Mouse (Mus musculus) adrenal gland (tissue): ENCODE data around the gene Scaper.

Source experiments
- intact Hi-C: fragments of 180-260 bp; cut with DNase I; formaldehyde crosslinking; loops from one replicate; pipeline ENCODE4 v1.15.1; 2025
- long read RNA-seq, 2 experiments: library from polyadenylated mRNA; unstranded; transcript quantifications; one replicate each; pipeline ENCODE4 v2.0.0; 2020; ENCODE audit warnings: borderline replicate concordance in 1 of 2; ENCODE audit not compliant: insufficient replicate concordance in 1 of 2

Scaper gene
- long read RNA-seq, experiment 1, partial matches to known transcripts: 8 of 11 reads
- long read RNA-seq, experiment 1, other reads (novel, unspliced or antisense): 3 of 11 reads
- long read RNA-seq, experiment 2, partial matches to known transcripts: 14 of 17 reads
- long read RNA-seq, experiment 2, other reads (novel, unspliced or antisense): 3 of 17 reads

DNA sequence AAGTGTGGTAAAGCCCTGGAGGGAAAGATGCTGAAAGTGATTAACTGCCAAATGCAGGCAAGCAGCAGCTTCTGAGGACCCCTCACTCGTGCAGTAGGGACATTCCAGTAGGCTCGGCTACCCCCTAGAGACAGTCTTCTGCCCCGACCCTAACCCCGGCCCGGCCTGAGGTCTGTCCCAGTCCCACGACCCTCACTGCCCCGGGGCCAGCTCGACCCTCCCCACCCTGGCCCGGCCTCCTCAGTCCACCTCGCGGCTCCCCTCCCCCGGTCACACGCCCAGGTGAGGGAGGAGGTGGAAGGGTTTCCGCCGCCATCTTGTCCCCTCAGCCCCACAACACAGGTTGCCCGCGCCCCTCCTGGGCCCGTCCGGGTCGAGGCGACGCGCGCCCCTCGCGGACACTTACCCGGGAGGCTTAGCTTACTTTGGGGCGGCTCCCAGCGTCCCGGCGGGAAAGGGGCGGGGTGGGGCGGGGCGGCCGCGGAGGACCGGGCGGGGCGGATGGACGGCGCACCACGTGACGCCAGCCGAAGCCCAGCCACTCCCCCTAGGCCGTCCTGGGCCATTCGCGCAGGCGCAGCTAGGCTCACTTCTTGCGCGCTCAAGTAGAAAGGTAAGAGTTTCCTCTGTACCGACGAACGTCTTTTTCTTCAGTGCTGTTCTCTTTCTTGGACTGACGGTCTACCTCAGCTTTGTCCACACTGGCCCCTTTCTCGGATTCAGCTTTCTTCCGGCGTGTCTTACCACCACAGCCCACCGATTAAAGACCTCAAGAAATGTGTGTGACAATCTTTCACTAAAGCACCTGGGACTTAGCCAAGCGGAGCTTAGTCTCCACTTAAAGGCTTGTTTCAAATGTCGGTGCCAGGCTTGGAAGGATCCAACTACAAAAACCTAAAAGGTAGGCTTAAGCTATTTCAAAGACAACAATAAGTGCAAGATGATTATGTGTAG lies at the start of gene Scaper:
TSS of gene Scaper (minus strand) at position 456 of the 954 bp plus-strand sequence.
- intact Hi-C loops: no loop called here

DNA sequence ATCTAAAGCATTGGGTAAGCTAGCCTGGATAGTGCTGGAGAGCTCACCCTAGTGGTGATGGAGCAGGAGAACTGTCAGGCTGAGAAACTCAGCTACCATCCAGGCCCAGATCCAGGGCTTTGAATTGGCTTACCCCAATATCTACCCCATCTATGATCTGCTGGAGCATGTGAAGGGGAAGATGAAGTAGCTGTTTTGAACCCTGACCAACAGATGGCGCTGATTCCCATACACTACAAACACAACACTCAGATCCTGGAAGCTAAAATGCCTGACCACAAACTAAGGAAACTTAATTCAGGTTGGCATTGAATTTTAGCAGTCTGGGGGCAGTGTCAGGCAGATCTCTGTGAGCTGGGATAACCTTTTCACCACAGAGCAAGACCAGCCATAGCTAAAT lies 8.9 kb upstream of the Scaper start:
- intact Hi-C loops: no loop called here

DNA sequence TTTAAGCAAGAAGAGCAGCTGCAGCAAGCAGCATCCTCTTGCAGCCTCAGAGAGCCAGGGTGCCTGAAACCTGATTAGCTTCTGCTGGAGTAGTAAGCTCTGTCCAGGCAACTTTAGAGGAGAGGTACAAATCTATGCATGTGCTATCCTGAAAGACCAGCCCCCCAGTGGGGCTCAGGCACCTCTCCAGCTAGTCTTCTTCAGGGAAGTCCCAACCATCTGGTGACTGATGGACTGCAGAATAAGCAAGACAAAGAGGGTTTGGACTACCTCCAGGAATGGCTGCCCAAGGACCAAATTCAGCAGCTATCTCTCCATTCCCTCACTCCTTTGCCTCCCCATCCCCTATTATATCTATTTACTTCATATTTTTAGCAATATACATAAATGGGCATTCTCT lies 3.4 kb upstream of the Scaper start:
- intact Hi-C loops: no loop called here

DNA sequence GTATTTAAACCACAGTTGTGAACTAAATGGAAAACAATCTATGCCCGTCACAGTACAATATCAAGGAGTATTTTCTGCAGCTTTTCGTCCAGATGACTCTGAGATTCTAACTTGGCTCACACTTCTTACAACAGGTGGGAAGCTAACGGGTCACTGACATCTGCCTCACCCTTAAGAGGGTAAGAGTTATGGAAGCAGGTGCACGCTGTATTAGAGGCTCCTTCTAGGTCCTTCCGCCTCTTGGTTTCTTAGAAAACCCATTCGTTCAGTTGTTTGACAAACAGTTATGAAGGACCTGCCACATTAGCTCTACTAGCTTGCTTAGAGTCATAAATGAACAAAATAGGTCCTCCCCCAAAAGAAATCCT lies 683 bp upstream of the Scaper start:
- intact Hi-C loops: no loop called here

DNA sequence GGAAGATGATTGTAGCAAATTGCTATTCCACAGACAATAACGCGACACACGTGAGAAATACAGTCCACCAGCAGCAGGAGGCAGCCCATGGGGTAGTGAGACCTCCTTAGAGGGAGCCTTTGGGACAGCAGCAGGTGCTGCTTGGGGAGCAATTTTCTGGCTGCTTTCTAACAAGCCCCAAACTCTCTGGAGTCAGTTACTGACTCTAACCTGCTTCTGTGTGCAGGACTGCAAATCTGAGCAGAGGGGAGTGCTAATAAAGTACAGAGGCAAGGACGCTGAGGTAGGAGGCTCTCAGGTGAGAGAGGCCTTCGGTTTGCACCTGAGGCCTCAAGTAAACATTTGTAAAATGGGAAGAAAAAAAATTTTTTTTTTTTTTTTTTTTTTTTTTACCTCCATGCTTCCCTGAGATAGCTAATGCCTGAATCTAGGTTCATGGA lies 675 bp downstream of the Scaper start:
- intact Hi-C loops: no loop called here

DNA sequence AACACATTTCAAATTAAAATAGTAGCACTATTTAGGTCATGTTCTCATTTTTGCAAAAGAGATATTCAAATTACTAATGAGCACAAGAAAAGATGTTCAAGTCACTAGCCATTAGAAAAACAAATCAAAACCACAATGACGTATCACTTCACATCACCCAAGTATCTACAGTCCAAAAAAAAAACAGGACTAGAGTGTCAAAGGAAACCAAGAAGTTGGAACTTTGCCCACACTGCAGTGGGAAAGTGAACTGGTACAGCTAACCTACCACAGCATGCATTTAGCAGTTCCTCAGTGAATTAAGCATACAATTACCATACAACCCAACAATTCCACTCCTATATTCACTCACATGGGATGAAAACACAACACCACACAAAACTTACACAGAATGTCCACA lies 5.4 kb downstream of the Scaper start:
- intact Hi-C loops: no loop called here

DNA sequence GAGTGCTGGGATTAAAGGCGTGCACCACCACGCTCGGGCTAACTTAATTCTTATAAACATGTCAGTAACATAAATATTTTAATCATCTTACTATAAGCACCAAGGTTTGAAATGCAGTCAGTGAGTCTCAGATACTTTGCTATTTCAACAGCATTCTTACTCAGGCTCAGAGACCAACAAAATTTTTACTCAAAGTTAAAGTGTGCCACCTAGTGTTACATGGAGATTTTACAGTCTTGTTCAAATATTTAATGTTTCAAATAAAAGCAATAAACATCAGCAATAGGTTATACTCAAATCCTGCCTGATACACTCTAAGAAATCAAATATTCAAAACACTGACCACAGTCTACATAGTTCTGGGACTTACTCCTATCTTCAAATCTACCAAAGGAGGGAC lies 19.3 kb downstream of the Scaper start:
- intact Hi-C loops: loop anchor here (5.0 kb wide), 1 partner anchor 486 kb away; no protein-coding TSS in a partner anchor

DNA sequence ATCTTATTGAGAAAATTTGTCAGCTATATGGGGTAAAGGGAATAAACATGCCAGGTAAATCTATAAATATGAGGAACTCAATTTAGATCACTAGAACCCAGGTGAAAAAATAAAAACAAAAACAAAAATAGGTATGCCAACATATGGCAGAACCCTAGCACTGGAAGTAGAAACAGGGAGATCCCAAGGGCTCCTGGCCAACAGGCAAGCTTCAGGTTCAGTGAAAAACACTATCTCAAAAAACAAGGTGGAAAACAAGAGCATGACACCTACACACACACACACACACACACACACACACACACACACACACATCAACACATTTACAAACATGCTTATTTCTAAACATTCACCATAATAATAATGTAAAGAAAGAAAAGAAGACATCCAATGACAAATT lies 21.2 kb downstream of the Scaper start:
- intact Hi-C loops: loop anchor here (5.0 kb wide), 1 partner anchor 484 kb away; no protein-coding TSS in a partner anchor

DNA sequence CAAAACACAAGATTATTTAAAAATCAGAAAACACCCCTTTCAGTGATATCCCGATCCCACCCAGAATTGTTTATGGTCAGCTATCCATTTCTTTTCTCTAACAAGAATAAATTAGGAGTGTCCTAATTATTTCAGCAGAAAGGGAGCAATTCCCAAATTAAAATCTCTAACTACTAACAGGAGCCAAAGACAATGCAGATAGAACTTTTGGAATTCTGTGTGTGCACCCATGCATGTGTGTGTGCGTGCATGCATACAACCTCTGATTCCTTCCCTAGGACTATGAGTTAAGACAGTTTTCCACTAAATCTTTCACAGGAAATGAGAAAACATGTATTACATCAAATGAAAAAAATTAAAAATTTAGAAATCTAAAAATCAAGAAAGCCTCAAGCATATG lies 26.4 kb downstream of the Scaper start:
- intact Hi-C loops: no loop called here

DNA sequence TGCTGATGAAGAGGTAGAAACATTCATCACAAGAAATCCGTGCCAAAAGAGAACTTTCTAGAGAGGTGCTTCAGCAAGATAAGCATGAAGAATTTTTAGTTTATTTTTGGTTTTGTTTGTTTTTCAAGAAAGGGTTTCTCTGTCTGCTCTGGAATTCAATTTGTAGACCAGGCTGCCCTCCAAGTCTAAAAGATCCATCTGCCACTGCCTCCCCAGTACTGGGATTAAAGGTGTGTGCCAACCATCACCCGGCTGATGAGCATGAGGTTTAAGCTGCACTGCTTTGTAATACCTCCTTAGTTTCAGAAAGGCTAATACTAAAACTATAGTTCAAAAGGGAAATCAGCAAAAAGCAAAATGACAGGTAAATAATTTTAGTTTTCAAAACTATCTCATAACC lies 35.0 kb downstream of the Scaper start:
- intact Hi-C loops: no loop called here

DNA sequence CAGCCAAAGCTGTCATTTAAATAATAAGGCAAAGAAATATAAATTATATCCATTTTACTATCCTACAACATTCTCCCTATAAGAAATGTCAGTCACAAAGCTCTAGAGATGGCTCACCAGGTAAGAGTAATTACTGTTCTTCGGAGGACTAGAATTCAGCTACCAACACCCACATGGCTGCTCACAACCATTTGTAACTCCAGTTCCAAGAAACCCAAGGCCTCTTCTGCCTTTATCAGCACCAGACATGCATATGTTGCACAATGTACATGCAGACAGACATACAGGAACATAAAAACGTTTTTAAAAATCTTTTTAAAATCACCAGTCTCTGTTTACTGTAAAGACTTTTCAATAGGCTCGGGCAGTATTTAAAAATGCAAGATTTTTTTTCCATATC lies 36.3 kb downstream of the Scaper start:
- intact Hi-C loops: no loop called here

DNA sequence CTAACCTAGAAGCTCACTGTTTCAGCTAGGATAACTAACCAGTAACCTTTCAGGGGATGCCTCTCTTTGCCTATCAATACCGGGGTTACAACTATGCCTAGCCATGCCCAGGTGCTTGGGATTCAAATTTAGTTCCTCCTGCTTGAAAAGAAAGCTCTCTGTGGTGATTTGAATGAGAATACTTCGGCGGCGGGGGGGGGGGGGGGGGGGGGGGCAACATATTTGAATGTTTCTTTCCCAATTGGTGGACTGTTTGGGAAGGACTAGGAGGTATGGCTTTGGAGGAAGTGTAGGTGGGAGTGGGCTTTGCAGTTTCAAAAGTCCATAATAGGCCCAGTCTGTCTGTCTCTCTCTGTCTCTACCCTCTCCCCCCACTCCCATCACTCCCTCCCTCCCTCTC lies 37.4 kb downstream of the Scaper start:
- intact Hi-C loops: no loop called here

DNA sequence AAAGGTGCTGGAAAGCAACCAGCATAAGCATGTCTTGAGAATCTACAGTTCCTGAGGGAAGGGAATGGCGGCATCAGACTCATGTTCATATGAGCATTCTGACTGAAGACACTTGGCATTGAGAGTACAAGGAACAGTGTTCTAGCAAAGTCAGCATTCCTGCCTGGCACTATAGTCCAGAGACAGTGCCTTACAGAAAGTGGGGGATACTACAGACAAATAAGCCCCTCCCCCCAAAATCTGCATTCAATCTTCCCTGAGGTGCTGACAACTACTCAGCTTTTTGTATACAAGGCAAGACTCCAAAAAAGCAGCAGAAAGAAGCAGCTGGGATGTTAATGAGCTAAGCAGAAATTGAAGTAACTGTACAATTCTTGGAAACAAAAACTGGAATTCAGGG lies 59.9 kb downstream of the Scaper start:
- intact Hi-C loops: no loop called here

DNA sequence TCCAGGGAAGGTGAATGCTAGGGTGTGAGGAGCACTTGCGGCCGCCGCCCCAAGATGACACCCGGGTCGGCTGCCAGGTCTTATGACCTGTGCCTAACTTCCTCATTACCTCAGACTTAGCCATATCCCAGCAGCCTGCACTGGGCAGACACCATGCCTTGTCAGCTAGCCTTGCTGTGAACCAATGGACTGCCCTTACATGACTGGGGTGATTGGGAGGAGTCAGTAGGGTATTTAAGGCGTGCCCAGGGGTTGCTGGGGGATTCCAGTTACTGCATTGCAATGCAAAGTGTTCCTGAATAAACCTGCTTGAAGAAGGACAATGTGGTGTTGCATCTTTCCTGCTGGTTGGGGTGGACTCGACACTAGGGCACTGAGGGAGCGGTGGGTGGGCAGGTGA lies 148.5 kb downstream of the Scaper start:
- intact Hi-C loops: no loop called here

DNA sequence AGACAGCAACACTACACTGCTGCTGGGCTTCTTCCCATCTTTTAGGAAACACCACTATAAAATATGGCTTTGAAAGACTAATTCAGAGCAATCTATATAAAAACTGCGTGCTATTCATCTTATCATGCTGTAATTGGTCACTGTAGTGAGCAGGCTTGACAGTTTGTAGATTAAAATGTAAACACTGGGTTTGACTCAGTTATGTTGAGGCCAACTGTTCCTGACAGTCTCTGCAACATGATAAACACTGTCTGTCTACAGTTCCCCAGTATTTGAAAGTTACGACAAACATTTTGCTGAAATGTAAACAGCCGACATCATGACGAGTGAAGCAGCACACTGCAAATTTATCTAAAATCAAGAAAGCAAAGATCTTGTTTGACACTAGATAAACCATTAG lies 225.9 kb downstream of the Scaper start:
- intact Hi-C loops: no loop called here

DNA sequence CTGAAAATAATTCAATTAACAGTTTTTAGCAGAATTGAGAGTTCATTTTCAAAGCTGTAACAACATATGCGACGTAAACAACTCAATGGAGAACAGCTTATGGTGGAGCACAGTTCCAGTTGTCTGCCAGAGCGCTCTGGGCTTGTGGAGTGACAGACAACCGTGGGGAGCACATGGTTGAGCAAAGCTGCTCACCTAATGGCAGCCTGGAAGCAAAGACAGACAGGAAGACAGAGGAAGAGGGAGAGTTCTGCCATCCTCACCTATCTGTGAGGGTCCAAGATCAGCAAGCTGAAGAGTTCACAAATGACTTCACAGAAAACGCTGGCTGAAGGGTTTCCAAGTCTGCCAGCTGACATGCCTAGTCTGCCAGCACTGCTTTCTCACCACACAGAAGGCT lies 227.4 kb downstream of the Scaper start:
- intact Hi-C loops: no loop called here

DNA sequence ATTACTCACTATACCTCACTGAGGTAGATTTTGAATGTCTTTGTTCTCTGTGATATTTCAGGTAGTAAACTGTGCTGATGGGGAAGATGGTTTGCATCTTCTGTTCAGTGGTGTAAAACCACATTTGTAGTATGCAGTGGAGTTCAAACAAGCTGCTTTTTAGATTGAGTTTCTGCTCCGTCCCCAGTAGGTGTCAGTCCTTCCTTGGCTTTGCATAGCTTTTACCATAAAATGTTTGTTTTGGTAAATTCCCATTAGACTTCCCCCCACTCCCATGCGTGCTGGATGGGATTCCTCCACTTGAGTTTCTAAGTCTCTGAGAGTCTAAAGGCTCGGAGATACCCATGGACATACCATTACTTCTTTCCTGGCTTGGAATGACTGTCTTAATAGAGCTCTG lies 231.3 kb downstream of the Scaper start:
- intact Hi-C loops: no loop called here

DNA sequence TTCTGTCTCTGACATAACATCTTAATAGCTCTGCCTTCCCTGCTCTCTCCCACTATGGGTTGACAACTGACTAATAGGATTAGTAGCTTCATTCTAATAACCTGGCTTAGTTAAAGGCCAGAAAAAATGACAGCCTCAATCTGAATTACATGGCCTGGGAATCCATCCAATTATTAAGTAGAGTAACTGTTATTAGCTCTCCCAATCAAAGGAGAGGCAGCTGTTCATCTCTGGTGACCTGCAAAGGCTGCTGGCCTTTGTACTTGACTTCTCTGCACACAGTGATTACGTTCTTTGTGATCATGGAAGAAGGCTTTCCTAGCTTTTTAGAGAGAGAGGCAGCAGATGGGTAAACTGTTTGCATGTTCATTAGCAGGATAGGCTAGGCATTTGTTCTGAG lies 242.6 kb downstream of the Scaper start:
- intact Hi-C loops: no loop called here

DNA sequence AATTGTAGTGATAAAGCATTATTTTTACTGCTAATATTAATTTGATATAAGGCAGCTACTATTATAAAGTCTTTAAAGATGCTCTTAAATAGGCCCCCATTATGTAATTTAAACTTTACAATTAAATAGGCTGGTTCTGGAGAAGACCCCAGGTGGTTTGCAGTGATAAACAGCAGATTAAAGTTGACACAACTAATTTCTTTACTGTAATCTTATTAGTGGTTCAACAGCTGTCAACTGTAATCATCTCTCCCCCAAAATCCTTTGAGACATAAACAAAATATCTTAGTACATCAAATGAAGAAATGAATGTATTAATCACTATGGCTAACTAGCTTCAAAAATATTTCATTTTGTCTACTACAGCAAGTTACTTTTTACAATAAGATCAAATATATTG lies 260.8 kb downstream of the Scaper start:
- intact Hi-C loops: no loop called here

DNA sequence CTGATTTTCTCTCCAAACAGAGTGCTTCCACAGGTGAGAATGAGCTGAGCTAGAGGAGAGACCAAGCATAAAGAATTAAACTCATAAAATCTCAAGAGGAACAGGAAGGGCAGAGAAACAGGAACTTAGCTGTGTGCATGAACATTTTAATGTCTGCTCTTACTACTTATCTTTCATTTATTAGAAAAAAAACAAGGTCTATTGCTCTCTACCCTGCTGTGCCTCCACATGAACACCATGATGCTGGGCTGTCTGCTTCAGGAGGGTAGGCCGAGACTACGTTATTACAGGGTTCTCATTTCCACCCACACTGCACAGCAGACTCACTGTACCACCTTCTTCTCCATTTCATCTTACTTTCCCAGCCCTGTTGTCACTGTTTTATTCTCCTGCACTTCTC lies 291.5 kb downstream of the Scaper start:
- intact Hi-C loops: no loop called here

DNA sequence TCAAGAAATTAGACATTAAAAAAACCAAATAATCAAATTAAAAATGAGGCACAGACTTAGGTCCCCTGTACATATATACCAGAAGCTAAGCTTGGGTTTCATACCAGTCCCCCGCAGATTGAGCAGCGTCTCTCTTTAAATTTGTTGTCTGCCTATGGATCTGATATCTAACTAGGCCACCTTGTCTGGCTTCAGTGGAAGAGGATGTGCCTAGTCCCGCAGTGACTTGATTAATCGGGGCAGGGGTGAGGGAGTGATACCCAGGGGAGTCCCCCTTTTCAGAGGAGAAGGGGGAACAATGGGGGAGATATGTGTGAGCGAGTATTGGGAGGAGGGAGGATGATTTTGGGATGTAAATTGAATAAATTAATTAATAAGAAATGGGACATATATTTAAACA lies 310.9 kb downstream of the Scaper start:
- intact Hi-C loops: no loop called here

DNA sequence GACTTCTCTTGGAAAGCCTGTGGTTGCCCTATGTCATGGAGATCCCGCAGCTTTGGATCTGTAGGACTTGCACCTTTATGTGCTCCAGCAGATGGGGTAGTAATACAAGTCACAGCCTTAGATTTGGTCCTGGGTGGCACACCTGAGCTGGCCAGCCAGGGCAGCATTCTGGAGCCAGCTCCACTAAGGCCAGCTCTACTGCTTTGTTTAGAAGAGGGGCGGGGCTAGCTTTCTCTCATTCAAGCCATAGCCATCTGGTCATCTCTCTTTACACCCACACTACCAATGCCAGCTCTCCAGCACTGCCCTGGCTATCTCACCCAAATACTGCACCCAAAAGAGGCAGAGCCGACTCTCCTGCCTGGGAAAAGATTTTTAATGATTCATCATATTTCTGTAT lies 323.2 kb downstream of the Scaper start:
- intact Hi-C loops: no loop called here

DNA sequence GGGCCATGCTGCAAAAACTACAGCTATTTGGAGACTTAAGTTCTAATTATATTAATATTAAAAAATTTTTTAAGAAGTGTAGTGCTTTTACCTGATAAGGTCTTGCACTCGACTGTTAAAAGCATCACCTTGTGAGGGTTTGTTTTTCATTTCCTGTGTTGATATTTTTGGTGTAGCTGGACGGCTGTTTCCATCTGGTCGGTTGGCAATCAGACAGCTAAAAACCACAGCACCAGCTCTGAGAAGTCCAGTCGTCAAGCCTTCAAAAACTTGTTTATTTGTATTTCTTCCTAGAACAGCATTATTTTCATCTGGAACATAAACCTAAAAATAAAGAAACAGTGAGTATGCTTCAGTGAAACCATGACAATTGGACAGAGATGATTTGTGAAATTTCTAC lies 328.2 kb downstream of the Scaper start:
- intact Hi-C loops: no loop called here
